Mouse (Mus musculus) intestine, embryonic 15.5 days (tissue): ENCODE results near the gene Wbp1l. TPM values are rescaled to one million over a fixed set of nuclear protein-coding genes. Genes with fewer than 3 reads are reported as not detected.
"Not testable (repeated sequence)": the region's sequence is repeated elsewhere in the genome, so short reads cannot be mapped to it uniquely, and the experiment has no call there.

Source experiments
- ATAC-seq: fragments of 200-750 bp; cut with Nextera tagmentation; 2 replicates; pipeline ENCODE4 v1.8.0; 2017; ENCODE audit warnings: moderate TSS enrichment, moderate library complexity
- H3K27ac ChIP-seq: fragments of 300-500 bp; sonication (generic); 2 replicates; pipeline ENCODE4 v1.5.1; 2015; ENCODE audit warnings: mild to moderate bottlenecking, inconsistent platforms
- H3K27me3 ChIP-seq: fragments of 300-500 bp; sonication (generic); replicated peaks from 2 replicates; pipeline ENCODE4 v1.6.1; 2015; ENCODE audit warnings: inconsistent platforms
- H3K36me3 ChIP-seq: fragments of 300-500 bp; sonication (generic); 2 replicates; pipeline ENCODE4 v1.6.1; 2015; ENCODE audit warnings: inconsistent platforms
- H3K4me1 ChIP-seq: fragments of 300-500 bp; sonication (generic); replicated peaks from 2 replicates; pipeline ENCODE4 v1.6.1; 2015; ENCODE audit warnings: inconsistent platforms
- H3K4me2 ChIP-seq: fragments of 300-500 bp; sonication (generic); replicated peaks from 2 replicates; pipeline ENCODE4 v1.6.1; 2015; ENCODE audit warnings: mild to moderate bottlenecking, inconsistent platforms
- H3K4me3 ChIP-seq: fragments of 300-500 bp; sonication (generic); replicated peaks from 2 replicates; pipeline ENCODE4 v1.5.1; 2015; ENCODE audit warnings: inconsistent platforms
- H3K9ac ChIP-seq: fragments of 300-500 bp; sonication (generic); 2 replicates; pipeline ENCODE4 v1.6.1; 2015; ENCODE audit warnings: inconsistent platforms
- H3K9me3 ChIP-seq: fragments of 300-500 bp; sonication (generic); 2 replicates; pipeline ENCODE4 v1.6.1; 2016; ENCODE audit warnings: inconsistent platforms
- WGBS: fragments of 180-500 bp; shearing (Covaris S2); methylation state at CpG from one replicate; pipeline ENCODE4 v1.1.7; 2015; 5-methylcytosine and 5-hydroxymethylcytosine counted together
- polyA plus RNA-seq: library from polyadenylated mRNA; unstranded; fragments of >200 nt; fragmentation: Nextera tagmentation; extraction: Ambion mirVana; gene quantifications from 2 replicates; pipeline ENCODE4 v1.2.1, GENCODE M21; 2015

Wbp1l gene
- 39.5 and 40.7 TPM in 2 replicates for polyA plus RNA-seq

GRCm38 (mm10) chr19:46598720-46599252, at the start of gene Wbp1l:
Gene Wbp1l, plus strand, starts transcription at chr19:46599084.
- Histone ChIP-seq H3K4me2 (peak within 1 kb of the TSS; percentile 82), H3K9me3 (no peaks in the 10 kb centered on the region), H3K4me1 (peaks cover 7% of the 10 kb centered on the region), H3K27ac (peak within 1 kb of the TSS; percentile 73), H3K4me3 (peak within 1 kb of the TSS; percentile 98), H3K36me3 (peaks cover 5% of the 10 kb centered on the region; the same call in 1 of the 2 replicates), H3K9ac (peak within 1 kb of the TSS; percentile 89), H3K27me3 (no peaks in the 10 kb centered on the region)
- ATAC-seq: peak; percentile 99
- WGBS: under 1% methylated on average over 22 of the region's 22 CpGs

GRCm38 (mm10) chr19:46550385-46550784, 48.5 kb upstream of the Wbp1l start:
- Histone ChIP-seq H3K9me3 (no peaks in the 10 kb centered on the region), H3K27ac (no peak overlapping the region), H3K4me1 (peaks cover 6% of the 10 kb centered on the region; the same call in 1 of the 2 replicates), H3K36me3 (0 out of 2 replicates have a peak, but pooled peaks cover 5% of the 10 kb centered on the region), H3K4me3 (no peak overlapping the region), H3K27me3 (no peaks in the 10 kb centered on the region), H3K9ac (no peak overlapping the region), H3K4me2 (no peak overlapping the region)
- 89% methylated on average over 4 of the region's 4 CpGs for WGBS
- ATAC-seq: no peak

DNA sequence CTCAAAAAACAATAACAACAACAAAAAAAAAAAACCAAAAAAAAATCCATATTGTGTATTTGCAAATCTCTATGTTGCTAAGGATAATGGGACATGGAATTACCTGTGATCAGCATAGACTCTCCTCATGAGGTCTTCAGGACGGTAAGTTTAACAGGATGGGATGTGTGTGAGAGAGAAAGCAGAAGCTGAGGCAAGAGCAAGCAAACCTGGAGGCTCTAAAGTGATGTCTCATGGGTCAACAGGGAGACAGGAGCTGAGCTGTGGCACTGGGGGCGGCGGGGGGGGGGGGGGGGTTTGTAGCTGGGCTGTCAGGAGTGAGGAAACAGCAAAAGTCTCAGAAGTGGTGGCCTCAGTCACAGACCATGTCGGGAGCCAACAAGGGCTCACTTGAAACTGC, 46.4 kb upstream of the Wbp1l start:
- H3K4me1 ChIP-seq: peaks cover 6% of the 10 kb centered on the region; the same call in 1 of the 2 replicates
- no peaks in the 10 kb centered on the region for H3K9me3 ChIP-seq
- no peak overlapping the region for H3K4me2 ChIP-seq
- 0 out of 2 replicates have a peak, but pooled peaks cover 5% of the 10 kb centered on the region for H3K36me3 ChIP-seq
- H3K27ac ChIP-seq: no peak overlapping the region
- no peak for ATAC-seq
- 79% methylated on average over 3 of the region's 4 CpGs for WGBS
- no peak overlapping the region for H3K4me3 ChIP-seq
- H3K27me3 ChIP-seq: no peaks in the 10 kb centered on the region
- no peak overlapping the region for H3K9ac ChIP-seq

GRCm38 (mm10) chr19:46553541-46553955, 45.3 kb upstream of the Wbp1l start:
- Histone ChIP-seq H3K4me2 (no peak overlapping the region), H3K9ac (no peak overlapping the region), H3K4me3 (no peak overlapping the region), H3K4me1 (peaks cover 6% of the 10 kb centered on the region; the same call in 1 of the 2 replicates), H3K9me3 (no peaks in the 10 kb centered on the region), H3K36me3 (0 out of 2 replicates have a peak, but pooled peaks cover 5% of the 10 kb centered on the region), H3K27me3 (no peaks in the 10 kb centered on the region), H3K27ac (no peak overlapping the region)
- WGBS: 48% methylated on average over 11 of the region's 11 CpGs
- peak; percentile 53 for ATAC-seq

- 79% methylated on average over 8 of the region's 8 CpGs for WGBS
- Histone ChIP-seq H3K4me2 (no peak overlapping the region), H3K36me3 (no peaks in the 10 kb centered on the region), H3K9ac (no peak overlapping the region), H3K4me3 (no peak overlapping the region), H3K9me3 (no peaks in the 10 kb centered on the region), H3K27ac (no peak overlapping the region), H3K27me3 (no peaks in the 10 kb centered on the region), H3K4me1 (peaks cover 8% of the 10 kb centered on the region; the same call in 1 of the 2 replicates)
- no peak for ATAC-seq
These were observed 40.9 kb upstream of the Wbp1l start for GRCm38 (mm10) chr19:46558009-46558408.

- 75% methylated on average over 12 of the region's 12 CpGs for WGBS
- Histone ChIP-seq H3K4me2 (no peak overlapping the region), H3K4me1 (peaks cover 4% of the 10 kb centered on the region; the same call in 1 of the 2 replicates), H3K4me3 (no peak overlapping the region), H3K9me3 (no peaks in the 10 kb centered on the region), H3K27ac (no peak overlapping the region), H3K9ac (no peak overlapping the region), H3K27me3 (no peaks in the 10 kb centered on the region), H3K36me3 (no peaks in the 10 kb centered on the region)
- ATAC-seq: no peak
These were observed 40.3 kb upstream of the Wbp1l start for GRCm38 (mm10) chr19:46558631-46559030.

DNA sequence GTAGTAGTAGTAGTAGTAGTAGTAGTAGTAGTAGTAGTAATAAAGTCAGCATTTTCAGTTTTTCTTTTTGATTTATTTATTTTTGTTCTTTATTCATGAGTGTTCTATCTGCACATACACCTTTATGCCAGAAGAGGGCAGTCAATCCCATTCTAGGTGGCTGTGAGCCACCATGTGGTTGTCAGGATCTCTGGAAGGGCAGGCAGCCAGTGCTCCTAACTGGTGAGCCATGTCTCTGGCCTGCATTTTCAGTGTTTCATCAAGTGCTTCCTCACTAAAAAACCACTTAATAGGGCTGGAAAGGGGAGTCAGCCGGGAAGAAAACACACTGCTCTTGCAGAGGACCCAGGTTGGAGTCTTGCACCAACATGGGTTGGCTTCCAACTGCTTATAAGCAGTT, 36.8 kb upstream of the Wbp1l start:
- no peak overlapping the region for H3K4me2 ChIP-seq
- H3K9me3 ChIP-seq: no peaks in the 10 kb centered on the region
- peak; percentile 56; the same call in 1 of the 2 replicates for ATAC-seq
- 0 out of 2 replicates have a peak, but pooled peaks cover 2% of the 10 kb centered on the region for H3K4me1 ChIP-seq
- no peak overlapping the region for H3K27ac ChIP-seq
- no peak overlapping the region for H3K9ac ChIP-seq
- no peaks in the 10 kb centered on the region for H3K27me3 ChIP-seq
- no peaks in the 10 kb centered on the region for H3K36me3 ChIP-seq
- H3K4me3 ChIP-seq: no peak overlapping the region
- 41% methylated on average over 1 of the region's 1 CpGs for WGBS

- Histone ChIP-seq H3K9me3 (no peaks in the 10 kb centered on the region), H3K36me3 (no peaks in the 10 kb centered on the region), H3K4me1 (0 out of 2 replicates have a peak, but pooled peaks cover 2% of the 10 kb centered on the region), H3K27me3 (no peaks in the 10 kb centered on the region), H3K9ac (no peak overlapping the region), H3K4me3 (no peak overlapping the region), H3K4me2 (no peak overlapping the region), H3K27ac (no peak overlapping the region)
- no peak for ATAC-seq
- WGBS: 85% methylated on average over 14 of the region's 14 CpGs
These were observed 36.0 kb upstream of the Wbp1l start for GRCm38 (mm10) chr19:46562581-46563515.

DNA sequence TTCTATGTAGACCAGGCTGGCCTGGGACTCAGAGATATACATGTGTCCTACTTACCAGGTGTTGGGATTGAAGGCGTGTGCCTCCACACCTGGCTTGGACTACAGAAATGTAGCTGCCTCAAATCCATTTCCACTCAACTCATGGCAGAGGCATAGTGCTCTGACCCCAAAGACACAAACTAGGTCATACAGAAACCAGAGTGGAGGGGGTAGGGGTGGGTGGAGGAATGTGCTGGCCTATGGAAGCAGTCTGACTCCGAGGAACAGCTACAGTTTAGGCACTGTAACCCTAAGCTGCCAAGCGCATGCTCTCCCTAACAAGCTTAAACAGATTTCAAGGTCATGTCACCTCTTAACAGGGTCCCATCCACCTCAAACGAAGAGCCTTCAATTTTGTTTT, 35.3 kb upstream of the Wbp1l start:
- no peak overlapping the region for H3K27ac ChIP-seq
- ATAC-seq: no peak
- H3K4me2 ChIP-seq: no peak overlapping the region
- H3K27me3 ChIP-seq: no peaks in the 10 kb centered on the region
- H3K36me3 ChIP-seq: no peaks in the 10 kb centered on the region
- 83% methylated on average over 4 of the region's 4 CpGs for WGBS
- H3K4me1 ChIP-seq: 0 out of 2 replicates have a peak, but pooled peaks cover 2% of the 10 kb centered on the region
- no peak overlapping the region for H3K4me3 ChIP-seq
- H3K9ac ChIP-seq: no peak overlapping the region
- no peaks in the 10 kb centered on the region for H3K9me3 ChIP-seq

DNA sequence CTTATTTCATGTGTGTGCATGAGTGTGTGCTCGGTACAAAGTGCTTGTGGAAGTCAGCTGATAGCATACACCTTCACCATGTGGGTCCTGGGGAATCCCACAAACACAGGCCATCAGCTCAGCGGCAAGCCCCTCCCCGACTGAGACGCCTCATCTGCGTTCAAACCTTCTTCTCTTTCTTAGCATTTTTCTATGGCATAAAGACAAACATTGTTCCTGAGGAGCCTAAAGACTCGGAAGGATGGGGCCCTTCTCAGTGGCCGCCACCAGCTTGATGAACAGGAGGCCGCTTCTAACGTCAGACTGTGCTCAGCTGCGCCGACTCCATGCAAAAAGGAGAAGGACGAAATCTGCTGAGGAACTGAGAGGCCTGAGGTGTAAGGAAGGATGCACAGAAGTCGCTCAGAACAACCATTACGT, 34.8 kb upstream of the Wbp1l start:
- no peak overlapping the region for H3K27ac ChIP-seq
- no peaks in the 10 kb centered on the region for H3K27me3 ChIP-seq
- H3K4me2 ChIP-seq: no peak overlapping the region
- no peaks in the 10 kb centered on the region for H3K36me3 ChIP-seq
- no peak overlapping the region for H3K9ac ChIP-seq
- H3K4me1 ChIP-seq: 0 out of 2 replicates have a peak, but pooled peaks cover 2% of the 10 kb centered on the region
- ATAC-seq: no peak
- no peak overlapping the region for H3K4me3 ChIP-seq
- no peaks in the 10 kb centered on the region for H3K9me3 ChIP-seq
- WGBS: 71% methylated on average over 14 of the region's 14 CpGs

DNA sequence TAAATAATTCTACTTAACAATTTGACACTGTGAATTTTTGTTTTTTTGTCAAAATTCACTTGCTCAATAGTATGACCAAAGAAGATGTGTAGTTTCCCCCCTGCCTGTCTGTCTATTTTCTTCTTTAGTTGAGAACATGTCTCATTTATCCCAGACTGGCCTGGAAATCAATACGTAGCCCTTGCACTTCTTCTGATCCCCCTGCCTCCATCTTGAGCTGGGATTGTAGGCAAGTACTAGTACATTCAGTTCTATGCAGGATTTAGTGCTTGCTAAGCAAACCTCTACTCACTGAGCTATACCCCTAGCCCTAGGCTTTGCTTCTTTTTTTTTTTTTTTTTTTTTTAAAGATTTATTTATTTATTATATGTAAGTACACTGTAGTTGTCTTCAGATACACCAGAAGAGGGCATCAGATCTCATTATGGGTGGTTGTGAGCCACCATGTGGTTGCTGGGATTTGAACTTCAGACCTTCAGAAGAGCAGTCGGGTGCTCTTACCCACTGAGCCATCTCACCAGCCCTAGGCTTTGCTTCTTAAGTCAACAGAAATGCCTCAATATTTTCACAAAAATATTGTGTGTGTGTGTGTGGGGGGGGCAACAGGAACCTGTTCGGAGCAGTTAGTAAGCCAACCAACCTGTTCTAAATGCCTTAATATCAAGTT, 27.5 kb upstream of the Wbp1l start:
- H3K4me3 ChIP-seq: peak overlapping the region; percentile 84; the same call in 1 of the 2 replicates
- H3K9ac ChIP-seq: not testable (repeated sequence)

GRCm38 (mm10) chr19:46571878-46572244, 27.0 kb upstream of the Wbp1l start:
- H3K4me1 ChIP-seq: peaks cover 10% of the 10 kb centered on the region; the same call in 1 of the 2 replicates
- no peak overlapping the region for H3K9ac ChIP-seq
- peak overlapping the region; percentile 84 for H3K4me3 ChIP-seq
- H3K36me3 ChIP-seq: no peaks in the 10 kb centered on the region
- no peaks in the 10 kb centered on the region for H3K27me3 ChIP-seq
- WGBS: 21% methylated on average over 10 of the region's 10 CpGs
- no peaks in the 10 kb centered on the region for H3K9me3 ChIP-seq
- peak overlapping the region; percentile 78 for H3K4me2 ChIP-seq
- no peak for ATAC-seq
- H3K27ac ChIP-seq: no peak overlapping the region

More for the DNA sequence above, 27.5 kb upstream of the Wbp1l start:
- not testable (repeated sequence) for H3K36me3 ChIP-seq, H3K9me3 ChIP-seq, H3K27me3 ChIP-seq, H3K27ac ChIP-seq, ATAC-seq
- WGBS: 71% methylated on average over 3 of the region's 3 CpGs
- Histone ChIP-seq H3K4me1 (peaks cover 10% of the 10 kb centered on the region; the same call in 1 of the 2 replicates), H3K4me2 (peak overlapping the region; percentile 78; the same call in 1 of the 2 replicates)
